Mouse (Mus musculus): Measurements from ENCODE around the gene Kcnip4. TPM values are rescaled to one million over a fixed set of nuclear protein-coding genes. Genes with fewer than 3 reads are reported as not detected.

Kcnip4 gene
- polyA plus RNA-seq, 1 experiment from 2014 or later, result 2.8 TPM

DNA sequence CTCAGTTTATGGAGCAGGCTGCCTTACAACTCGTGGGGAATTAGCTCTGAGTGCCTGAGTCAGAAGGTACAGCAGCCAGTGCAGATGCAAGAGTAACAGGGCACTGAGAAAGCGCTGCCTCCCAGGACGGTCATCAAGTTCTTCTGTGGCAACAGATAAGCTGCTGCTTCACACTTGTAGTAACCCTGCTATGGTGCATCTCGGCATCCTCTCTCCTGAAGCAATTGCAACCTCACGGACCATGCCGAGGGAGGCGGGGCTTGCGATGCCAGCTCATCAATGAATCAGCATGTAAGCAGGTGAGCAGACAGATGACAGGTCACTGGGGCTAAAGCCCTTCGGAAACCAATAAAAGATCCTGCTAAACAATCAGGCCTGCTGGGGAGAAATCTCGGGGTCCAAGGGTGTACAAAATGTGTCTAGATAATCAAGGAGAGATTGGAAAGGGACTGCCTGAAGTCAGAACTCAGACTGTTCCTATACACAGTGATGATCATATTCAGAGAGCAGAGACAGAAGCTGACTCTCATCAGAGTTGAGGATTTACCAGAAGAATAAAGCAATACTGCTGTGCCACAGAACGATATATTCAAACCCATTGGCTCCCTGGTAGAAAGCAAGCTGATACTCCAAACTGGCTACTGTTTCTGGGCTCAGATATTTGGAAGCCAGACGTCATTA is 239.1 kb downstream of the Kcnip4 start:
- H3K4me1 ChIP-seq (ENCODE audit: control insufficient read depth, insufficient read depth, low read length), result peaks cover 6% of the 10 kb centered on the region
- WGBS, result 15% methylated on average over 12 of the region's 12 CpGs
- no peak overlapping the region for H3K27ac ChIP-seq (ENCODE audit: low read depth, low read length)
- DNase-seq (ENCODE audit: low spot score, missing footprints) (peak; percentile 92), ATAC-seq (ENCODE audit: low FRiP score) (peak; percentile 49; the same call in 1 of the 2 replicates)
- peak overlapping the region; percentile 40 for H3K4me2 ChIP-seq
- H3K9me3 ChIP-seq (ENCODE audit: control insufficient read depth, low read length), result no peaks in the 10 kb centered on the region
- H3K36me3 ChIP-seq (ENCODE audit: control insufficient read depth, insufficient read depth, low read length), result no peaks in the 10 kb centered on the region
- peak overlapping the region; percentile 20 for H3K4me3 ChIP-seq (ENCODE audit: low read depth, low read length)
- peak overlapping the region; percentile 32; the same call in 1 of the 2 replicates for H3K9ac ChIP-seq (ENCODE audit: low read length)
- H3K27me3 ChIP-seq (ENCODE audit: control insufficient read depth, insufficient read depth, low read length), result no peaks in the 10 kb centered on the region

GRCm38 (mm10) chr5:49284776-49285175 is 239.9 kb downstream of the Kcnip4 start:
- DNase-seq (ENCODE audit: low spot score, missing footprints), result peak; percentile 88
- WGBS, result 17% methylated on average over 6 of the region's 6 CpGs
- H3K36me3 ChIP-seq (ENCODE audit: control insufficient read depth, insufficient read depth, low read length), result no peaks in the 10 kb centered on the region
- no peaks in the 10 kb centered on the region for H3K9me3 ChIP-seq (ENCODE audit: control insufficient read depth, low read length)
- no peak overlapping the region for H3K27ac ChIP-seq (ENCODE audit: low read depth, low read length)
- no peaks in the 10 kb centered on the region for H3K27me3 ChIP-seq (ENCODE audit: control insufficient read depth, insufficient read depth, low read length)
- peaks cover 6% of the 10 kb centered on the region for H3K4me1 ChIP-seq (ENCODE audit: control insufficient read depth, insufficient read depth, low read length)
- peak overlapping the region; percentile 40 for H3K4me2 ChIP-seq
- peak overlapping the region; percentile 45; the same call in 1 of the 2 replicates for H3K9ac ChIP-seq (ENCODE audit: low read length)
- no peak overlapping the region for H3K4me3 ChIP-seq (ENCODE audit: low read depth, low read length)
- ATAC-seq (ENCODE audit: low FRiP score), result peak; percentile 75

DNA sequence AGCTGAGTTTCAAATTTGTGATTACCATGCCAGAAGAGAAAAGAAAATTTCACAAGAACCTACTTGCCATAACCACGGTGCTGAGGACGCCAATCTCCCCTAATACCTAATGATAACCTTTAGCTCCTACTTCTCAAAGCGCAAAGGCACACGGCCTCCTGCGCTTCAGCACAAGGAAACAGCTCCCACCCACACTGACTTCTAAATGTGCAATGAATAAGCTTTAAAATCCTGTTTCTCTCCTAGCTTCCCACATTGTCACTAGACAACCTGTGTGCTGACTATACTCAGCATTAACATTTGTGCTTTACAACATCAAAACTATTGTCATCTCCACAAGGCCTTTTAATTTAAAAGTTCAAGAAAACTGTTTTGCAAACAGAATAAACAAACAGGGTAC is 241.3 kb downstream of the Kcnip4 start:
- WGBS, result 47% methylated on average over 5 of the region's 5 CpGs
- no peak overlapping the region for H3K4me3 ChIP-seq (ENCODE audit: low read depth, low read length)
- no peaks in the 10 kb centered on the region for H3K9me3 ChIP-seq (ENCODE audit: control insufficient read depth, low read length)
- ATAC-seq (ENCODE audit: low FRiP score) (no peak), DNase-seq (ENCODE audit: low spot score, missing footprints) (no peak)
- no peak overlapping the region for H3K4me2 ChIP-seq
- no peaks in the 10 kb centered on the region for H3K36me3 ChIP-seq (ENCODE audit: control insufficient read depth, insufficient read depth, low read length)
- H3K4me1 ChIP-seq (ENCODE audit: control insufficient read depth, insufficient read depth, low read length), result peaks cover 6% of the 10 kb centered on the region
- no peak overlapping the region for H3K27ac ChIP-seq (ENCODE audit: low read depth, low read length)
- no peaks in the 10 kb centered on the region for H3K27me3 ChIP-seq (ENCODE audit: control insufficient read depth, insufficient read depth, low read length)
- no peak overlapping the region for H3K9ac ChIP-seq (ENCODE audit: low read length)

DNA sequence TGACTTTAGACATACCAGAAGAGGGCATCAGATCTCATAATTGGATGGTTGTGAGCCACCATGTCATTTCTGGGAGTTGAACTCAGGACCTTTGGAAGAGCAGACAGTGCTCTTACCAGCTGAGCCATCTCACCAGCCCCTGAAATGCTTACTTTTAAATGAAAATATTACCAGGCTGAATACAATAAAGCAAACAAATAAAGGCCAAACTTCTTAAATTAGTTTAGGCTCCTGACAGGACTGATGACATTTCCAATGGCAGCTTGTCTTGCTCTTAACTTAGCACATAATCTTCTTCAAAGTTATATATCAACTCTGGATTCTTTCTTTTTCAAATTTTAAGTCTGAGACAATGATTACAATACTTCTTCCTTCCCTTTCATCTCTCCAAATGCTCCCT is 252.8 kb downstream of the Kcnip4 start:
- DNase-seq (ENCODE audit: low spot score, missing footprints) (no peak), ATAC-seq (ENCODE audit: low FRiP score) (no peak)
- no peaks in the 10 kb centered on the region for H3K9me3 ChIP-seq (ENCODE audit: control insufficient read depth, low read length)
- H3K4me3 ChIP-seq (ENCODE audit: low read depth, low read length), result no peak overlapping the region
- no peaks in the 10 kb centered on the region for H3K36me3 ChIP-seq (ENCODE audit: control insufficient read depth, insufficient read depth, low read length)
- H3K4me1 ChIP-seq (ENCODE audit: control insufficient read depth, insufficient read depth, low read length), result no peaks in the 10 kb centered on the region
- H3K27ac ChIP-seq (ENCODE audit: low read depth, low read length), result no peak overlapping the region
- H3K27me3 ChIP-seq (ENCODE audit: control insufficient read depth, insufficient read depth, low read length), result no peaks in the 10 kb centered on the region
- no peak overlapping the region for H3K9ac ChIP-seq (ENCODE audit: low read length)
- no peak overlapping the region for H3K4me2 ChIP-seq

- Histone ChIP-seq H3K9ac (ENCODE audit: low read length) (no peak overlapping the region), H3K4me2 (no peak overlapping the region), H3K36me3 (ENCODE audit: control insufficient read depth, insufficient read depth, low read length) (no peaks in the 10 kb centered on the region), H3K9me3 (ENCODE audit: control insufficient read depth, low read length) (no peaks in the 10 kb centered on the region), H3K27ac (ENCODE audit: low read depth, low read length) (no peak overlapping the region), H3K27me3 (ENCODE audit: control insufficient read depth, insufficient read depth, low read length) (no peaks in the 10 kb centered on the region), H3K4me1 (ENCODE audit: control insufficient read depth, insufficient read depth, low read length) (no peaks in the 10 kb centered on the region), H3K4me3 (ENCODE audit: low read depth, low read length) (no peak overlapping the region)
- WGBS, result 89% methylated on average over 8 of the region's 8 CpGs
- DNase-seq (ENCODE audit: low spot score, missing footprints) (no peak), ATAC-seq (ENCODE audit: low FRiP score) (no peak)
Observed at GRCm38 (mm10) chr5:49268807-49269206, 255.9 kb downstream of the Kcnip4 start.

- no peaks in the 10 kb centered on the region for H3K27me3 ChIP-seq (ENCODE audit: control insufficient read depth, insufficient read depth, low read length)
- WGBS, result 81% methylated on average over 4 of the region's 4 CpGs
Observed at GRCm38 (mm10) chr5:49259356-49259755, 265.4 kb downstream of the Kcnip4 start.

DNA sequence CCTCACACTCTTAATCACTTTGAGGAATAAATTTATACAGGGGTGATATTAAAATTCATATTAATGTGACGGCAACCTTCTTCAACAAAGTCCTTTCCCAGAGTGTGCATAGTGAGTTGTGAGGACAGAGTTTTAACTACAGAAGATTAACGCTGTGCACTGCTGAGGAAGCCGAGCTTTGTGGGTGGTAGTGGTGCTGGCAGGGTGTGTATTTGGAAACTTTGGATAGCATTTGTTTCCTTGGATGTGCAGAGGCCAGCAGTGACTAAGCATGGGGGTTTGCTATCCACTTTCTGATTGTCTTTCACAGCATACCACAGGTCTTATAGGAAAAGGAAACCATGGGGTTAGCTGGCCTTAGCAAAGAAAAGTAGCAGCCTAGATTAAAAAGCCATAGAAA is 267.9 kb downstream of the Kcnip4 start:
- Histone ChIP-seq H3K9ac (ENCODE audit: low read length) (no peak overlapping the region), H3K27me3 (ENCODE audit: control insufficient read depth, insufficient read depth, low read length) (no peaks in the 10 kb centered on the region), H3K27ac (ENCODE audit: low read depth, low read length) (no peak overlapping the region), H3K4me3 (ENCODE audit: low read depth, low read length) (no peak overlapping the region), H3K9me3 (ENCODE audit: control insufficient read depth, low read length) (no peaks in the 10 kb centered on the region), H3K4me2 (no peak overlapping the region), H3K4me1 (ENCODE audit: control insufficient read depth, insufficient read depth, low read length) (no peaks in the 10 kb centered on the region), H3K36me3 (ENCODE audit: control insufficient read depth, insufficient read depth, low read length) (no peaks in the 10 kb centered on the region)
- DNase-seq (ENCODE audit: low spot score, missing footprints) (no peak), ATAC-seq (ENCODE audit: low FRiP score) (no peak)
- WGBS, result 77% methylated on average over 3 of the region's 3 CpGs

More at GRCm38 (mm10) chr5:49259356-49259755, 265.4 kb downstream of the Kcnip4 start:
- Histone ChIP-seq H3K9ac (ENCODE audit: low read length) (no peak overlapping the region), H3K9me3 (ENCODE audit: control insufficient read depth, low read length) (no peaks in the 10 kb centered on the region), H3K36me3 (ENCODE audit: control insufficient read depth, insufficient read depth, low read length) (no peaks in the 10 kb centered on the region), H3K4me1 (ENCODE audit: control insufficient read depth, insufficient read depth, low read length) (no peaks in the 10 kb centered on the region), H3K4me2 (no peak overlapping the region), H3K4me3 (ENCODE audit: low read depth, low read length) (no peak overlapping the region), H3K27ac (ENCODE audit: low read depth, low read length) (no peak overlapping the region)
- no peak for ATAC-seq (ENCODE audit: low FRiP score)
- DNase-seq (ENCODE audit: low spot score, missing footprints), result no peak

GRCm38 (mm10) chr5:49255983-49256382 is 268.7 kb downstream of the Kcnip4 start:
- no peaks in the 10 kb centered on the region for H3K9me3 ChIP-seq (ENCODE audit: control insufficient read depth, low read length)
- no peaks in the 10 kb centered on the region for H3K27me3 ChIP-seq (ENCODE audit: control insufficient read depth, insufficient read depth, low read length)
- H3K27ac ChIP-seq (ENCODE audit: low read depth, low read length), result no peak overlapping the region
- H3K4me3 ChIP-seq (ENCODE audit: low read depth, low read length), result no peak overlapping the region
- no peaks in the 10 kb centered on the region for H3K4me1 ChIP-seq (ENCODE audit: control insufficient read depth, insufficient read depth, low read length)
- H3K9ac ChIP-seq (ENCODE audit: low read length), result no peak overlapping the region
- ATAC-seq (ENCODE audit: low FRiP score), result no peak
- H3K4me2 ChIP-seq, result no peak overlapping the region
- H3K36me3 ChIP-seq (ENCODE audit: control insufficient read depth, insufficient read depth, low read length), result no peaks in the 10 kb centered on the region
- 82% methylated on average over 4 of the region's 4 CpGs for WGBS
- no peak for DNase-seq (ENCODE audit: low spot score, missing footprints)

DNA sequence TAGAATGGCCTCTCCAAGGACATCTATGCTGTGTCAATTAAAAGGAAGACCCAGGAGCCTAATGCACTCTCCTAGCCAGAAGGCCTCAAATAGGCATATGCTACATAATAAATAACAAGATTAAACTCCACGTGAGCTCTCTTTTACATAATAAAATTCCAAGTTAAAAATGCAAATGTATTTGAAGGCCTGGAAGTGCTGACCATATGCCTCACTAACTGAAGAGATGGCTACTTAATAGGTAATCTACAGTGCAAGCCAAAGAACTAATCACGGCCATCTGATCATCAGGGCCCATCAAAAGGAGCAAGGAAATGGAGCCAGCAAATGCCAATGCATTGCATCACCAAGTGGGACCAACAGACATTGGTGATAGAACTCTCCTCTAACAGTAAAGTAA is 277.6 kb downstream of the Kcnip4 start:
- ATAC-seq (ENCODE audit: low FRiP score) (no peak), DNase-seq (ENCODE audit: low spot score, missing footprints) (no peak)
- H3K36me3 ChIP-seq (ENCODE audit: control insufficient read depth, insufficient read depth, low read length), result no peaks in the 10 kb centered on the region
- no peaks in the 10 kb centered on the region for H3K27me3 ChIP-seq (ENCODE audit: control insufficient read depth, insufficient read depth, low read length)
- WGBS, result 90% methylated on average over 2 of the region's 2 CpGs
- H3K4me1 ChIP-seq (ENCODE audit: control insufficient read depth, insufficient read depth, low read length), result no peaks in the 10 kb centered on the region
- H3K9ac ChIP-seq (ENCODE audit: low read length), result no peak overlapping the region
- H3K9me3 ChIP-seq (ENCODE audit: control insufficient read depth, low read length), result no peaks in the 10 kb centered on the region
- H3K4me3 ChIP-seq (ENCODE audit: low read depth, low read length), result no peak overlapping the region
- no peak overlapping the region for H3K4me2 ChIP-seq
- no peak overlapping the region for H3K27ac ChIP-seq (ENCODE audit: low read depth, low read length)
